Mouse (Mus musculus): Measurements from ENCODE around the gene Top3a.

DNA sequence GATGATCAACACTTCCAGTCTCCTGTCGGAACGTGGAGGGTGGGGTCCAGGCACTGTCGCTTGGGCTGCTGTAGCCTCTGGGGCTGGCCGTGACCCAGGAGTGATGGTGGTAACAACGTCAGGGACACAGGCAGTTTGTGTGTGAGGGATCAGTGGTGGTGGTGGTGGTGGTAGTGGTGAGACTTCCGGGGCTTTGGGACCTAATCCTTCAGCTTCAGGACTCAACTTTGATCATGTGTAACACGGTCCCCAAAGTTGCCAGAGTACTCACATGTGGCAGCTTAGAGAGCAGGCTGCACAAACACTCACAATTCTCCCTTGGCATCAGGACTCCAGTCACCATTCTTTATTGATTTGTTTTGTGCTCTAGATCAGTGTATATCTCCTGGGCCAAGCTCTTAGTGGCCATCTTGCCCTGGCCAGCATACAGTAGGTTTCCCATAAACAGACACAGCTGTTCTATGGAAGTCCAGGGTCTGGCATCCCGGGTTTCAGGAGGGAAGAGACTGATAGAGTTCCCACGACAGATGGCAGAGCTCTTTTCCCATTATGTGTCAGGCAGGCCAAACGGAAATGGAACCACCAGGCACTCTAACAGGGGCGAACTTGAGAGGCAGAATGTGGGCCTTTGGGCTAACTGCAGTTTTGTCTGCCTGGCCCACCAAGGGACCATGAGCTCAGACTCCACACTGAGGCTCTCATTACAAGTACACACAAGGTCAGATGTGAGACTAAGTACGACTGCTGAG, 49.6 kb downstream of the Top3a start:
- no peak for TF ChIP-seq POLR2A (IDR thresholded peaks at IDR 0.05; ENCODE audit: low read depth, low read length)
- no peak for TF ChIP-seq CTCF (IDR thresholded peaks at IDR 0.05; ENCODE audit: extremely low read depth, insufficient read depth, insufficient read length, insufficient replicate concordance)
